Mouse (Mus musculus) lung, postnatal 10 days (tissue): ENCODE data around the gene Urb2.
A peak's percentile ranks its signal among the peaks of the same experiment; 100 is the strongest.
"Not testable (repeated sequence)": the region's sequence is repeated elsewhere in the genome, so short reads cannot be mapped to it uniquely, and the experiment has no call there.

Source experiments
- DNase-seq: peaks from one replicate; pipeline ENCODE4 v3.0.0; 2021

Urb2 gene

GRCm38 (mm10) chr8:124021237-124022227 lies at the start of gene Urb2, which contains the start of gene Taf5l:
TSS of gene Urb2 (plus strand) at chr8:124021508.
TSS of gene Taf5l (minus strand) at chr8:124021397.
- peak; percentile 95 for DNase-seq

- no peak for DNase-seq
Measured at GRCm38 (mm10) chr8:123973495-123973894, 47.8 kb upstream of the Urb2 start.

DNA sequence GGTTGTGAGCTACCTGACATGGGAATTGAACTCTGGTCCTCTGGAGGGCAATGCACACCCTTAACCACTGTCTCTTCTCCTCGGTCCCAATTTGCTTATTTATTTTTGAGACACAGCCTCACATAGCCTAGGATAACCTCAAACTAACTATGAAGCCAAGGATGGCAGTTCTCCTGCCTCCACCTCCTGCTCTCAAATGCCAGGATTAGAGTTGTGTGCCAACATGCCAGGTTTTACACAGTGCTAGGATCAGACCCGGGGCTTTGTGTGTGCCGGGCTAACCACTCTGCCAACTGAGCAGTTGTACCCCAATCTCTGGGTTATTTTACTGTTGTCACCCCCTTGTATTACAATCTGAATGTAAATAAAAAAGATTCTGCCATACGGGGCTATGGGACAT lies 43.8 kb upstream of the Urb2 start:
- no peak for DNase-seq

GRCm38 (mm10) chr8:123978166-123978838 lies 43.0 kb upstream of the Urb2 start:
- peak; percentile 81 for DNase-seq

DNA sequence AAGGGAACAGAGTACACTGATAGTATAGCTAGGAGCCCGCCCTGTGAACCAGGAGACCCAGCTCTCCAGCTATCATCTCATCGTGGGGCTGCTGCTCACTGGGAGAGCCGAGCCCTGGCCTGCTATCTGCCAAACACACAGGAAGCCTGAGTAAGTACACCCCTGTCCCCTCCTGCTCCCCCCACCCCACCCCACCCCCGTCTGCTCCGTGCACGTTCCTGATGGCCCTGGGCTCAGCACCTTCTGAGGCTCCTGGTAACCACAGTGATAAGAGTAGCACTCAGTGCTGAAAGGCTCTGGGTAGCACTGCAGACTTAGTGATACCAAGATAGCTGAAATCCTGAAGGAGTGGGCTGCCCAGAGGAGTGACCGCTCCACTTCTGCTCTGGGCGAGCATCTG lies 42.4 kb upstream of the Urb2 start:
- no peak for DNase-seq

DNA sequence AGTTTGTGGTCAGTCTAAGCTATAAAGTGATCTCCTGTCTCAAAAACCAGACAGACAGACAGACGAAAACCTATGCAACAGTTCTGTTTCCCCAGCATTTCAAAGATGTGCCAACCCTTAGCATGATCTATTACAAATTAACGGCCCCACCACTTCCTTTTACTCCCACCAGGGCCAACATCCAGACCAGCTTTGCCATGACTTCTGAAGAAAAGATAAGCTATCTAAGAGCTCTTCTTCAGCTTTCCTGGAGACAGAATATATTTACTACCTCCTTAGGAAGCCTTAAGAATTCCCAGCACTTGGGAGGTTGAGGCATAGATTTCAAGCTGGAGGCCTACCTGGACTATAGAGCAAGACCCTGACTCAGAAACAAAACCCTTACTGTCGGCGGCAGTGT lies 41.1 kb upstream of the Urb2 start:
- DNase-seq, result no peak

DNA sequence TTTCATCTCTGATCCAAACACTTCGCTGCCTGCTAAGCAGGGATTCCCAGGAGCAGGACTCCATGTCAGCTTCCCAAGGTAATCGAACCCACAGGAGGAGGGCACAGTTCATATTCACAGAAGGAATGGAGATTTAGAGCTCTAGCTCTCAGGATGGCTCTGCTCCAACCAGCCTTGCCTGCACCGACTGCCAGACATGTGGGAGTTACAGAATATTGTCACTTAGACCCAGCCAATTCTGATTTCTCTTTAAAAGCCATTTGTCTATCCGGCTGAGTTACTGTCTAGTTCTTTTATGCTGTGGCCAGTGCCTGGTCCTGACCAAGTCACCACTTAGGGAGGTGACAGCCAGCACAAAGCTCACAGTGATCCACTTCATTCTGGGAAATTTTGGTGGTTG lies 39.6 kb upstream of the Urb2 start:
- DNase-seq, result peak; percentile 21

DNA sequence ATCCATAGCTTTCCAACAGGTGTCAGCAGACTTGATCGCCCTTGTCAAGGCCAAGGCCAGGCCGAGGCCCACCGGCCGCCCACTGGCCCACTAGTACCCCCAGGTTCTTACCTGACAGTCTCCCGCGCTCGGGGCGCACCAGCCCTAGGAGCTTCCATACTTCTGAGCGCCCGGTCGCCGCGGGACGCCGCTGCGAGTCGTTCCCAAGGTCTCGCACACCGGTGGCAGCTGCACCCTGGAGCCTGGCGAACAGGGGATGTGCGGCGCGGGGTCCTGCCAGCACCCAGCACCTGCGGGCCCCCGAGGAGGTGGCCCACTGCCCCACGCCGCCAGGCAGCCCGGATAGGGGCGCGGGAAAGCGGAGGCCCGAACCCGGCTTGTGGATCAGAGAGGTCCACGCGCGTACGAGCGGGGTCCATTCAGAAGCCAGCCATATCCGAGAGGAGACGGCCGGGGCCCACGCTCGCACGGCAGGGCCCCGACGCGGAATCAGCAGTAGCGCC lies 39.0 kb upstream of the Urb2 start:
- no peak for DNase-seq

GRCm38 (mm10) chr8:123982826-123983400 lies 38.4 kb upstream of the Urb2 start, which contains the start of gene Abcb10:
TSS of gene Abcb10 (minus strand) at chr8:123983122.
- DNase-seq, result peak; percentile 94

- DNase-seq, result no peak
Measured at GRCm38 (mm10) chr8:123988605-123989038, 32.7 kb upstream of the Urb2 start.

- DNase-seq, result no peak
Measured at GRCm38 (mm10) chr8:123989128-123989527, 32.2 kb upstream of the Urb2 start.

- no peak for DNase-seq
Measured at GRCm38 (mm10) chr8:123990277-123991049, 30.8 kb upstream of the Urb2 start.

DNA sequence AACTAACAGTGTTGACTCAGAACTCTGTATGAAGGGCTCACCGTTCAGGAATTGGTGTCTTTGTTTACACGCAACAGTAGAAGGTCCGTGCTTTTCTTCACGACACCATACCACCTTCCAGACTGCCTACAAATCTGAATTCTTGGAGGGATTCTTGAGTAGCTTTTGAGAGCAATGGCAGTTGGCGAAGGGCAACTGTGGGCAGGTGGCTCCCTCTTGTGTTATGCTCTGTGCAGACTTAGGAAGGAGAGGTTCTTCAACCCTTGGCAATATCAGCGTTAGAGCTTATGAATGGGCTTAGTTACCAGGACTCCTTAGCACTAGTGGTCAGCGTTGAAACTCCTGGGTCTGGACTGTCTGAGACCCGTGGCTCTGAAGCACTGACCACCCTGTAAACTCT lies 28.7 kb upstream of the Urb2 start:
- peak; percentile 33 for DNase-seq

DNA sequence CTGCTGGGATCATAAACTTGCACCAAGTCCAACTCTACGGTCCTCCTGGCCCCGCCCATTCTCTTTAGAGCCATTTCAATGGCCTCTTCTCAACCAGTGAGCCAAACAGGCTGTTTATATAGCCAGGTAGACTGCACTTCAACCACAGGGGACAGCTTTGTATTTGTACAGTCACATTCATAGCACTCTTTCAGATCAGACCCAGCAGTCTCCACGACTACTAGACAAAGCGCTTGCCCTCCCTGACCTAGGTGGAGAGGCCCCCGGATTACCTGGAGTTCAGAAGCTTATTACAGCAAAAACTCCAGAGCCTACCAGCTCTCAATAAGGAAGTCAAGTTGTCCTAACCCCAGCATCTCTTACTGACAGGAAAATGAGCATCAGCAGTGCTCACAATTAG lies 27.7 kb upstream of the Urb2 start:
- no peak for DNase-seq

DNA sequence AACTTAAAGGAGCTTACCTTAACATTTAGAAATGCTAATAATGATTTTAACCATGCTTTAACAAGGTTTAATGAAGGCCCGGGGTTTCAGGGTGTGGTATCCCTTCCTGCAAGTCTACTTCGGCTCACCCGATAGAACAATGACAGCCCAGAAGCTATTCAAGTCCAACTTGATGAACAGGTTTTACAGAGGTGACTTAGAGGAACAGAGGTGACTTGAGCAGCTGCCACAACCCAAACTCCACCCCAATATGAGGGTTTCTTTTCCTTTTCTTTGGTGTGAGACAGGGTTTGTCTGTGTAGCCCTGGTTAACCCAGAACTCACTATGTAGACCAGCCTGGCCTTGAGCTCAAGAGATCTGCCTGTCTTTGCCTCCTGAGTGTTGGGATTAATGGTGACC lies 27.3 kb upstream of the Urb2 start:
- no peak for DNase-seq

DNA sequence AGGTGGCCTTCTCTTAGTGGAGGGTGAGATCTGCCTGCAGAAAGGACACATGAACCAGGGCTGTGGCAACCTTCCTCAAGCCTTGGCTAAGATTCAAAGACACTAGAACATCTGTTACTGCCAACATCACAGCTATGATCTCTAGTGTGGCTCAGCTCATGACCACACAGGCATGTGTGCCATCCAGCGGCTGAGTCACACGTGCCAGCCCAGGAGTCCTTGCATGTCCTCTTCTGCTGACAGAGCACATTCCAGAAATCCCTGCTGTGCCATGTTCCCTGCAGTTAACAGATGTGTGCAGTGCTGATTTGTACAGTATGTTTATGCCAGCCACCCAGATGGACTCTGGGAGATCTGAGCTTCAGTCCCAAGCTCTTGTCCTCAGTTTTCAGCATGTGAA lies 21.7 kb upstream of the Urb2 start:
- DNase-seq, result no peak

DNA sequence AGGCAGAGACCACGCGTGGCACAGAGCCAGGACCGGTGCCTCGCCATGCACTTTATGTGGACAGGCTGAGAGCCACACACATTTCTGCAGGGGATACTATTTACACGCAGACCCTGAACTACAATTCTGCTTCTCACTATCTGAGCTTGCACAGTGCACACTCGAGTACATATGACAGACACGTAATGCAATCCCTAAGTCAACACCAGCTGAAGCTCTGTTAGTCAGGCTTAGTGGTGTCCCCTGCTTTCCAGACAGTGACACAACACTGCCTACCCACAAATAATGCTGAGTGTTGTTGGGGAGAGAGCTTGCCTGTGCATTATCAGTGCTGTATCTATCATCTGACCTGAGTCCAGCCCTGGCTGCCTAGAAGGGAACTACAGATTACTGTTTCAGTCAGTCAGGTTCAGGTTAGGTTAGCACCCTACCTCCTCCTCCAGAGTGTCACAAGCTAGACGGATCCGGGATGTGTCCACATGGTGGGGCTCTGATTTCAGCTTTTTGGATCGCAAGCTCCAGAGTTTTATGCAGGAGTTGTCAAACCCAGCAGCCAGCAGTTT lies 18.7 kb upstream of the Urb2 start:
- DNase-seq, result no peak

GRCm38 (mm10) chr8:124007829-124008228 lies 13.5 kb upstream of the Urb2 start:
- DNase-seq, result no peak

DNA sequence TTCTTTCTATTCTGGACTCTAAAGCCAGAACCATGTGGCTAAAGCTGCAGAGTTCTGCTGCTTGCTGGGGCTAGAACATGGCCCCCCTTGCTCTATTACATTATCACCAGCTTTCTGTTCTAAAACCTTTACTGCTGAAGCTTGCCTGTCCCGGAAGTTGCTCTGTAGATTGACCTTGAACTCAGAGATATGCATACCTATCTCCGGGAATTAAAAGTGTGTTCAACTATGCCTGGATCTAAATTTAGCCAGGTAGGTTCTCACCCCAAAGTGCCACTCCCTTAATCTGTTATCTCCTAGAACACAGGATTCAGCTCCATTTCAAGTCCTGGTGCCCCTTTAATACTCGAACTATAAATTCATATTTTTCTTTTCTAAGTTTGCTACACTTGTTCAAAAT lies 9.7 kb upstream of the Urb2 start:
- DNase-seq, result no peak

- DNase-seq, result no peak
Measured at GRCm38 (mm10) chr8:124011989-124012586, 9.2 kb upstream of the Urb2 start.

DNA sequence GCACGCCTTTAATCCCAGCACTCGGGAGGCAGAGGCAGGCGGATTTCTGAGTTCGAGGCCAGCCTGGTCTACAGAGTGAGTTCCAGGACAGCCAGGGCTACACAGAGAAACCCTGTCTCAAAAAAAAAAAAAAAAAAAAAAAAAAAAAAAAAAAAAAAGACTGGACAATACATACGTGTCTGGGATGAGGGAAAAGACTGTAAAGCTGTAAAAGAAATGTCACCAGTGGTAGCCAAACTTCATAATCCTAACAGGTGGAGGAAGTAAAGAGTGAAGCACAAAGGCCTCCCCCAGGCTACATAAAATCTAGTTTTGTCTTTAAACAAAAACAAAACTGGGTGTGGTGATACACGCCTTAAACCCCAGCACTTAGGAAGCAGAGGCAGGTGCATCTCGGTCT lies 7.0 kb upstream of the Urb2 start:
- not testable (repeated sequence) for DNase-seq

DNA sequence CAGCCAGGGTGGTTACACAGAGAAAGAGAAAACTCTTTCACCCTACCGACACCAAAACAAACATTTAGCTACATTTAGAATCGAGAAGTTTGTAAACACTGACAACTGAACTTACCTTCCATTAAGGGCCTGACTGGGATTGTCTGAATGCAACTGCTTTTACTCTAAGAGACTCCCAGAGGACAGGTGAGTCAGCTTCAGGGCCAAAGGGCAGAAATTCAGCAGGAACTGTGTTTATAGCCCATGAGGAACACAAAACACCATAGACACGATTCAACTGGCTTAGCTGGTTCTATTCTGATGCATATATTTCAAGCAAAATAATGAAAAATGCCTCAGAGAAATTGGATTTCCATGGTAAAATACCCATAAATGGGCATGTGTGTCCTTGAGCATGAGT lies 6.6 kb upstream of the Urb2 start:
- no peak for DNase-seq
